Mouse (Mus musculus) liver, embryonic 11.5 days (tissue): ENCODE measurements at regions not wholly inside any gene's neighbourhood (a gene's known extent, or its start where the extent isn't known, plus 50 kb on each side); places are given as distances from the start of the nearest gene placed in this dataset.

ENCODE experiments used
- ATAC-seq: fragments of 200-750 bp; cut with Nextera tagmentation; replicated peaks from 2 replicates; pipeline ENCODE4 v1.8.0; 2017; ENCODE audit warnings: moderate number of reproducible peaks, mild to moderate bottlenecking, moderate TSS enrichment, moderate library complexity; ENCODE audit not compliant: low FRiP score
- DNase-seq: peaks from one replicate; pipeline ENCODE4 v3.0.0-alpha.2; 2017; ENCODE audit warnings: low spot score
- H3K27ac ChIP-seq: fragments of 300-500 bp; sonication (generic); 2 replicates; pipeline ENCODE4 v1.5.1; 2014; ENCODE audit warnings: mild to moderate bottlenecking, low read depth, low read length, control low read depth
- H3K27me3 ChIP-seq: fragments of 300-500 bp; sonication (generic); replicated peaks from 2 replicates; pipeline ENCODE4 v1.6.1; 2014; ENCODE audit warnings: low read length, mixed read lengths; ENCODE audit not compliant: control insufficient read depth, insufficient read depth
- H3K36me3 ChIP-seq: fragments of 300-500 bp; sonication (generic); 2 replicates; pipeline ENCODE4 v1.6.1; 2014; ENCODE audit warnings: mild to moderate bottlenecking, low read length, moderate library complexity, mixed read lengths; ENCODE audit not compliant: control insufficient read depth, insufficient read depth
- H3K4me1 ChIP-seq: fragments of 300-500 bp; sonication (generic); replicated peaks from 2 replicates; pipeline ENCODE4 v1.6.1; 2014; ENCODE audit warnings: low read length, mixed read lengths; ENCODE audit not compliant: control insufficient read depth, insufficient read depth
- H3K4me2 ChIP-seq: fragments of 300-500 bp; sonication (generic); 2 replicates; pipeline ENCODE4 v1.6.1; 2014; ENCODE audit warnings: mild to moderate bottlenecking, control low read depth, moderate library complexity
- H3K4me3 ChIP-seq: fragments of 300-500 bp; sonication (generic); 2 replicates; pipeline ENCODE4 v1.5.1; 2014; ENCODE audit warnings: low read depth, low read length, control low read depth
- H3K9ac ChIP-seq: fragments of 300-500 bp; sonication (generic); 2 replicates; pipeline ENCODE4 v1.6.1; 2014; ENCODE audit warnings: low read depth, low read length, control low read depth
- H3K9me3 ChIP-seq: fragments of 300-500 bp; sonication (generic); 2 replicates; pipeline ENCODE4 v1.6.1; 2016; ENCODE audit warnings: low read length, inconsistent platforms, mixed read lengths; ENCODE audit not compliant: control insufficient read depth
- WGBS: fragments of 180-500 bp; shearing (Covaris S2); extraction: QIAGEN DNeasy Blood & Tissue Kit; methylation state at CpG from one replicate; pipeline ENCODE4 v1.1.7; 2014; 5-methylcytosine and 5-hydroxymethylcytosine counted together

GRCm38 (mm10) chr6:93014534-93014933, 71.2 kb upstream of the Adamts9 start:
- no peaks in the 10 kb centered on the region for H3K9me3 ChIP-seq
- H3K27me3 ChIP-seq, result no peaks in the 10 kb centered on the region
- DNase-seq (no peak), ATAC-seq (no peak)
- H3K4me2 ChIP-seq, result no peak overlapping the region
- H3K4me1 ChIP-seq, result no peaks in the 10 kb centered on the region
- no peaks in the 10 kb centered on the region for H3K36me3 ChIP-seq
- 84% methylated on average over 1 of the region's 1 CpGs for WGBS
- no peak overlapping the region for H3K27ac ChIP-seq
- no peak overlapping the region for H3K4me3 ChIP-seq
- H3K9ac ChIP-seq, result no peak overlapping the region

GRCm38 (mm10) chr6:93011906-93012305, 68.6 kb upstream of the Adamts9 start:
- DNase-seq (no peak), ATAC-seq (no peak)
- Histone ChIP-seq H3K9me3 (no peaks in the 10 kb centered on the region), H3K4me1 (no peaks in the 10 kb centered on the region), H3K36me3 (no peaks in the 10 kb centered on the region), H3K9ac (no peak overlapping the region), H3K4me2 (no peak overlapping the region), H3K4me3 (no peak overlapping the region), H3K27ac (no peak overlapping the region), H3K27me3 (no peaks in the 10 kb centered on the region)
- WGBS, result 84% methylated on average over 5 of the region's 5 CpGs

DNA sequence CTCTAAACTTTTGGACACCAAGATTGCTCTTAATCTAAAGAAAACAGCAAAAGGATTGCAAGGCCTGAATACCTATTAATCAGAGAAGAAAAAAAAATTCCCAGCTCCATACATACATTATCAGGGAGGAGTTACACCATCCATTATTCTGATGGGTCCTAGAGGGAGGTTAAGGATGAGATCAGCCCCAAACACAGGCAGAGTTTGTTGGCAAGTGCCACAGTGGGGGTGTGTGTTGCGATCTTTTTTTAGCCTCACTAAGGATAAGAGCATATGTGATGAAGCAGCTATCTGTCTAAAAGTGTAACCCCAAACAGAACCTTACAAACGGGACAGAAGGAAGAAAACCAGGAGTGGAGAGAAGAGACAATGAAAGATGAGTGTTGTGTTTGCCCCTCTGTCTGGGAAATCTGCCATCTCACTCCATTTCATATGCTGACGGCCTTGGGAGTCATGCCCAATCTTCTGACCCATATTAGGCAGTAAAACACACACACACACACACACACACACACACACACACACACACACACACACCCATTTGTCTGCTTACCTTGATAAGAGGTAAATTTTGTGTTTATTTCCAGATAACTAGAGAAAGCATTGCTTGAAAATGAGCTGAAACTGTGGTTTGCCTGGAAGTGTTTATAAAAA, 61.4 kb upstream of the Adamts9 start:
- Histone ChIP-seq H3K27ac (no peak overlapping the region), H3K9me3 (no peaks in the 10 kb centered on the region), H3K4me1 (no peaks in the 10 kb centered on the region), H3K9ac (no peak overlapping the region), H3K4me3 (no peak overlapping the region), H3K27me3 (no peaks in the 10 kb centered on the region), H3K4me2 (no peak overlapping the region), H3K36me3 (no peaks in the 10 kb centered on the region)
- WGBS, result 52% methylated on average over 3 of the region's 3 CpGs
- DNase-seq (no peak), ATAC-seq (no peak)

- Histone ChIP-seq H3K27ac (no peak overlapping the region), H3K4me1 (no peaks in the 10 kb centered on the region), H3K9ac (no peak overlapping the region), H3K27me3 (no peaks in the 10 kb centered on the region), H3K36me3 (no peaks in the 10 kb centered on the region), H3K4me2 (no peak overlapping the region), H3K4me3 (no peak overlapping the region), H3K9me3 (no peaks in the 10 kb centered on the region)
- WGBS, result 84% methylated on average over 5 of the region's 5 CpGs
- ATAC-seq, result no peak
- DNase-seq, result no peak
Observed at GRCm38 (mm10) chr6:93003812-93004211, 60.5 kb upstream of the Adamts9 start.

GRCm38 (mm10) chr6:92993647-92994046, 50.4 kb upstream of the Adamts9 start:
- H3K9me3 ChIP-seq, result no peaks in the 10 kb centered on the region
- ATAC-seq (no peak), DNase-seq (no peak)
- no peak overlapping the region for H3K4me2 ChIP-seq
- H3K4me1 ChIP-seq, result no peaks in the 10 kb centered on the region
- H3K4me3 ChIP-seq, result no peak overlapping the region
- H3K27ac ChIP-seq, result no peak overlapping the region
- 82% methylated on average over 5 of the region's 5 CpGs for WGBS
- no peaks in the 10 kb centered on the region for H3K36me3 ChIP-seq
- no peak overlapping the region for H3K9ac ChIP-seq
- H3K27me3 ChIP-seq, result no peaks in the 10 kb centered on the region
